Mouse (Mus musculus) adrenal gland (tissue): ENCODE results near the gene Il34.

ENCODE experiments used
- intact Hi-C: fragments of 180-260 bp; cut with DNase I; formaldehyde crosslinking; loops from one replicate; pipeline ENCODE4 v1.15.1; 2025
- long read RNA-seq, 2 experiments: library from polyadenylated mRNA; unstranded; transcript quantifications; one replicate each; pipeline ENCODE4 v2.0.0; 2020; ENCODE audit warnings: borderline replicate concordance in 1 of 2; ENCODE audit not compliant: insufficient replicate concordance in 1 of 2

Gene Il34
- long read RNA-seq, experiment 1, transcript Il34-201 (7 exons, 1,709 nt) = major isoform, 14 of 37 reads
- long read RNA-seq, experiment 1, transcript Il34-204 (8 exons, 1,796 nt) = minor isoform, 5 of 37 reads
- long read RNA-seq, experiment 1, partial matches to known transcripts = 3 of 37 reads
- long read RNA-seq, experiment 1, other reads (novel, unspliced or antisense) = 13 of 37 reads
- long read RNA-seq, experiment 2, partial matches to known transcripts = 3 of 8 reads
- long read RNA-seq, experiment 2, other reads (novel, unspliced or antisense) = 3 of 8 reads

DNA sequence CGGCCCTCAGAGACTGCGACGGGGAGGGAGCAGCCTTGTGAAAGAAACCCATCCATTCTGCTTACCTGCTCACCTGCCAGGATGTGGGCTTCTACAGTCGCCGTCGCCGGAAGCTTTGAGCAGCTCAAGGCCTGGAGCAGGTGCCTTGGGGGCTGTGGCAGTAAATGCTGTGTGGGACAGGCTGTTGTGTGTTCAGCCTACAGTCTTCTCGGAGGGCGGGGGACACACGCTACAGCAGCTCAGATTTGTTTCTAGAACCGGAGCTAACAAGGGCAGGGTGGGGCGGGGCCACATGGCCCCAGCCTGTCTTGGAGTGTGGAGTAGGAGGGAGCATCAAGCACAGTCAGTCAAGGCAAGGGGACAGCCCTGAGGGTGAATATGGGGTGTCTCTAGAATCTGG lies at the start of gene Il34:
Gene Il34, minus strand, starts transcription at position 256 of the 400 bp plus-strand sequence.
- intact Hi-C loops = no loop called here

DNA sequence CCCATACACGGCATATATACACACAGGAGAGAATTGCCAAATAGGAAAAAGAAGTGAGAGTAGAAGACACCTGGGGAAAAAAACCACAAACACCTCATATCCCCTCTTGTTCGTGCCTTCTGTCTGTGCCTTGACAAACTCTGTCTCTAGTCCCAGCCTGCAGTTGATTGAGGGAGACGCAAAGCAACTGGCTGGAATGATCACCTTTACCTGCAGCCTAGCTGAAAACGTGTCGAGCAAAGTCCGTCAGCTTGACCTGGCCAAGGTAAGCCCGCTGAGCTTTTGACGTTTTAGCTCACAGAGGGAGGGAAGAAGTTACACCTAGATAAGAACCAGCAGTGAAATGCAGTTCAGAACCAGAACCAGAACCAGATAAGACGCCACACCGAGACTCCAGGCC lies 45.5 kb upstream of the Il34 start:
- intact Hi-C loops = no loop called here

DNA sequence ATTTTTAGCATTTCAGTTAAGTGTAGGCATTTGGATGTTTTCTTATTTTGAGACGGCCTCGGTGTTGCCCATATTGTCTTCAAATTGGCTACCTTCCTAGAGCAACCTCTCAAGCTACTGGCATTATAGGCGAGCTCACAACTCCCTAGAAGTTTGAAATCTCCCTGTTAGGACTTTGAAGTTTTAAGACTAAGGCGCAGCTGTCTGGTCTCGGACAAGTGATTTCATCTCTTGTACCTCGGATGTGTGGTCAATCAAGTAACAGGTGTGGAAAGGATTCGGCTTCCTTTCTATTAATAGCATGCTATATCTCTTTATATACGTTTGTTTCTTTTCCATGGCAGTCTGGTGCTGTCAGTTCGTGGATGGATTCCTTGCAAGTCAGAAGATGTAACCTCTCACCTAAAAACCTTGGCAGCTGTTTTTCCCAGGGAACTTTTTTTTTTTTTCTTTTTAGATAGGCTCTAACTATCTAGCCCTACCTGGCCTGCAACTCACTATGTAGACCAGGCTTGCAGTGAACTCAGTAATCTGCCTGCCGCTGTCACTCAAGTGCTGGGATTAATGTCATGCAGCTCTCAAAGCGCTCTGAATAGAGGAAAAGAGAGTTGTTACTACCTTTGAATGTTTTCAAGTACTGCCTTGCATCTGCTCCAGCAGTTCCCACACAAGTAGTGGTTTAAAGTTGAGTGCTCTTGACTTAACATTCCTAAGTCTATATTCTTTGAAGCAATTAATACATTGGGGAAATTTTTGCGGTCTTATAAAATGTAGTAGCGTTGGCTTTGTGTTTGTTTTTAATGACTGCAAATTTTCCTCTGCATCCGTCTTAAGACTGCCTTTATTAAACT lies 42.1 kb upstream of the Il34 start:
- intact Hi-C loops = loop anchor here (10.0 kb wide), 1 partner anchor 203 kb away; no protein-coding TSS in a partner anchor

DNA sequence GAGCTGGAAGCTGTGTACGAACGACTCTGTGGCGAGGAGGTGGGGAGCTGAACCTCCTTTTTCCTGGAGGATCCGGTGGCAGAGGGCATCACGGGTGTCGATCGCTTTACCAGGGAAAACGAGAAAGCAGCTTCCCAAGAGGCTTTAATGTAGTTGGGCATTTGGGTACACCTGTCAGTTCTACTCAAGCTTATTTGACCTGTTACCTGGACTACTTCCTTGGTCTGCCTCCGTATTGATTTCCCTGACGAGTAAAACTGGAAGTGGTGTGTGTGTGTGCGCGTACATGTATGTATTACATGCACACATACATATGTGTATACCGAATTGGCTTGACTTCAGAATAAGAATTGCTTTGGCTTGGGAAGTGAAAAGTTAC lies 41.4 kb upstream of the Il34 start:
- intact Hi-C loops = loop anchor here (10.0 kb wide), 1 partner anchor 202 kb away; no protein-coding TSS in a partner anchor

DNA sequence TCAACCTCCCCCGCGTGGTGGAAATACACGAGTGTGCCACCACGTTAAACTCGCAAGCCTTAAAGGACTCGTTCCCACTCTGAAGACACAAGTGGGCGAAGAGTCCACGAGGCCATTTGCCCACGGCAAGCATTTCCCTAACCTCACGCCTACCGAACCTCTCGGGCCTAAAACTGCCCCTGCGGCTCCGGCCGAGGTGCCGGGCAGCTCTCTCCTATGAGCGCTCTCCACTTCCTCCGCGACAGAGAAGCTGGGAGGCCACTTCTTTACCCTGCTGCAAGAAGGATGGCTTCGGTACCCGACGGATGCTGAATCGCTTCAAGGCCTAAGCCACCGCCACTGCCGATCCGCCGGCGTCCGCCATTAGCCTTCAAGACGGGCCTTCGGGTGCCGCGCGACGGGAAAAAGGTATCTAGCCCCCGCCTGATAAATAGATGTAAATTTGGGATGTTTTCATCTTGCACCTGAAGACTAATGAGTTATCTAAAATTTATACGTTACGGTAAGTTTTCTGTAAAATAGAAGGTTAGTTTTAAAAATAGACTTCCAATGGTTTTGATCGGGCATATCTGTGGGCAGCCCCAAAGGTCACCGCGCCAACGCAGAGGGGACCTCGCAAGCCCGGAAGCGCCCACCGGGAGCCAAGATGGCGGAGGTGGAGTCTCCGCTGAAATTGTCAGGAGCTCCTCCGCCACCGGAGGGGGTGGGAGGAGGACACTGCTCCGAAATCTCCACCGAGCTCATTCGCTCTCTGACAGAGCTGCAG lies 40.9 kb upstream of the Il34 start, which contains the start of the genes Cog4 and Sf3b3:
Gene Cog4, plus strand, starts transcription at position 196 of the 766 bp plus-strand sequence.
Gene Sf3b3, minus strand, starts transcription at position 383 of the 766 bp plus-strand sequence.
- intact Hi-C loops = loop anchor here (10.0 kb wide), 1 partner anchor 202 kb away; no protein-coding TSS in a partner anchor

DNA sequence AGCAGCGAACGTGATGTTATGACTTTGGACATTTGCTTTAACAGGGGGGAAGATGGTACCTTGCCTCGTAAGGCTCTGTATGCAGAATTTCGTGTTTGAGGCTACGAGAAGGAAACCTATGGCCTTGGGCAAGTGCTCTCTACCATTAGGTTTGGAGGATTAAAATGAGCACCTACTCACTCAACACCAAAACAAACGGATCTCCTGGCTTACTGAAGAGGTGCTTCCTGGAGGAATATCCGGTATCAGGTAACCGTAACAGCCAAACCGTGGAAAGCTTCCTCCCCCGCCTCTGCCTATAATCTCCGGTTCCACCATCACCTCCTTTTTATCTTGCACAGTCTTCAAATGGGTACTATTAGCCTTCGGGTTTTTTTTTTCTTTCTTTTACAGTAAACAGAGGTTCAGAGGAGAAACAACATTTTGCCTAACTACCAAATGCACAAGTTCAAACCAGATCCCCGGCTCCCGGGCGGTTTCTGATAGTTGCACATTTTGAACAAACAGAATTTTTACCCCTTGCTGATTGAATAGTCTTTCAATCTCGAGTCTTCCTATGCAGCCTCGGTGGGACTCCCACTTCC lies 40.2 kb upstream of the Il34 start:
- intact Hi-C loops = loop anchor here (10.0 kb wide), 1 partner anchor 201 kb away; no protein-coding TSS in a partner anchor

DNA sequence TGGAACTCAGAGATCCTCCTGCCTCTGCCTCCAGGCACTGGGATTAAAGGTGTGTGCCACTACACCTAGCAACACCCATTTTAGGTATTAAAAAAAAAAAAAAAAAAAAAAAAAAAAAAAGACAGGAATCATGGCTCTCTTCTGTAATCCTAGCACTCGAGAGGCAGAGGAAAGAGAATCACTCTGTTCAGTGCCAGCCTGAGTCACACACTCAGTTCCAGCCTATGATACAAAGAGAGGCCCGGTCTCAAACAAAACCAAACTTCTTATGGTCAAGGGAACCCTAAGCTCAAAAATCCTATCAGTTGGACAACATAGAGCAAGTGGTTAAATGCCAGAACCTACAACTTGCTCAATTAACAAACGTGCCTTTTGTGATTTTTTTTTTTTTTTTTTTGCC lies 39.2 kb upstream of the Il34 start:
- intact Hi-C loops = loop anchor here (5.0 to 10.0 kb wide), 2 partner anchors 93 to 200 kb away; no protein-coding TSS in a partner anchor

DNA sequence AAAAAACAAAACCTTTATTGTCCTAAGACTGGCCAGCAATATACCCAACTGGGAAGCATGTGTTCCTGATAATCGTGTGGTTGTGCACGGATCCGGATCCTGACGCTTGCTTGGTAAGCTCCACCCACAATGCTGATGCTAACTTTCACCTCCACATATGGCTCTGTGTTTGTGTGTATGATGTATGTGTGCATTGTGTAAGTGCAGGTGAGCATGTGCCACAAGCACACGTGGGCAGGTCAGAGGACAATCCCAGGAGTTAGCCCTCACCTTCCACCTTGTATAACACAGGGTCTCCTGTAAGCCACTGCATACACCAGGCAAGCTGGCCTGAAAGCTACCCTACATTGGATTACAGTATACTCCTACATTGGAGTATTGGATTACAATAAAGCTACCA lies 37.5 kb upstream of the Il34 start:
- intact Hi-C loops = loop anchor here (5.0 to 10.0 kb wide), 2 partner anchors 91 to 198 kb away; no protein-coding TSS in a partner anchor

DNA sequence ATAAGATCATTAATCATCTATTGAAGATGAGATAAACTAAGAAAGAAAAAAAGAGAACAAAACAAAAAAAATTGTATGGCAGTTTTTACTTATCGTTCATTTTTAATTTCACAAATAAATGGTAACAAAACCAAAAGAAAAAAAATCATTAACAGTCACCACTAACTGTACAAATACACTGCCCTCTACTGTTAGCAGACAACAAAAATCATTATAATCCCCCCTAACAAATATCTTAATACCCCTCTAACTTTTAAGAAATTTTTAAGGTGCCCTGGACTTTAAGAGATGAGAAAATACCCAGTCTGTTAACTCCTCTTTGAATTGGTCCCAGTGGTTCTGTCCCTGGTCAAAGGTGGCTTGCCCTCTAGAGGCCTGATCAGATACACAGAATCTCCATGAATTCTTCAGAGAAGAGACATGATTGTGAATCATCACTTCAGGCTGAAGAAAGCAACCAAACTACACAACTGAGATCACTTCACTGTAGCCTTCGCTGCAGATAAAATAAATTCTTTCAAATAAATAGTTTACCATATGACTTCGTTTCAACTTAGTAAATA lies 36.4 kb upstream of the Il34 start:
- intact Hi-C loops = loop anchor here (5.0 to 10.0 kb wide), 2 partner anchors 90 to 197 kb away; no protein-coding TSS in a partner anchor

DNA sequence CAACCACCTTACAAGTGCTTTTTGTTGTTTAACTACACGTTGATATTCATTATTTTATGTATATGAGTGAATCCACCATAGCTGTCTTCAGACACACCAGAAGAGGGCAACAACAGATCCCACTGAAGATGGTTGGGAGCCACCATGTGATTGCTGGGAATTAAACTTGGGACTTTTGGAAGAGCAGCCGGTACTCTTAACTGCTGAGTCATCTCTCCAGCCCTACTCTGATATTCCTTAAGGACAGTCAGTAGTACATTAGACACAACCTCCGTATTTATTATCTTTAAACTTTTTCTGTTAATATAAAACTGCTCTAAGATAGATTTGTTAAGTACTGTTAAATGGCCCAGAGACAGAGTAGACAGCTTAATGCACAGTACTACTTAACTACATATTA lies 26.2 kb upstream of the Il34 start:
- intact Hi-C loops = no loop called here

DNA sequence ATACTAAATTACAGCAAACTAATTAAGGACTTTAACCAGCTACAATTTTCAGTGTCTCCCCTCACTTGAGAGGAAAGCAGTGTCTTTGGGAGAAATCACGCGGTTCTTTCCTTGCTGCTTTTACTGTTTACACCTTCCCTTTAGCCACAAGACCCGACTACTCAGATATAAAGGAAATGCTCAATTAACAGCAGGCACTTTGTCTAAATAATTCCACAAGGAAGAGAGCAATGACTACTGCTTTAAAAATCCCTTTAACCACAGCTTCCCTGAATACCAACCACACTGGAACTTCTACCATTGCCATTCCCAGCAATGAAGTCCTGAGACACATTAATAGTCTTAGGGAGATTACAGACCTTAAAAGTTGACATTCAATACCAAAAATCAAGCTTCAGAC lies 22.8 kb upstream of the Il34 start:
- intact Hi-C loops = no loop called here

DNA sequence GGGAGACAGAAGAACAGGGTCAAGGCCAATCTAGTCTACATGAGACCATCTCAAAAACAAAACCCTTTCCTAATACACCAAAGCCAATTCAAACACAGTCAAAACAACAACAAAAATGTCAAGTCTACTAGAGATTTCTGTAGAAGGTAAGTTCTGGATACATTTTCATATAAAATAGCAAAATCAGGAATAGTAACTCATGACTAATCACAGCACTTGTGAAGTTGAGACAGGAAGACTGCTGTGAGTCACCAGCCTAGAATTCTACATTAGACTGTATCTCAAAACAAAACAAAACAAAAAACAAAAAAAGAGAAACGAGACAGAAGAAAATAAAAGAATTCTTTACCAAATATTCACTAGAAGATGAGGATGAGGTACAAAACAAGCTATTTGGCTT lies 19.1 kb upstream of the Il34 start:
- intact Hi-C loops = no loop called here

DNA sequence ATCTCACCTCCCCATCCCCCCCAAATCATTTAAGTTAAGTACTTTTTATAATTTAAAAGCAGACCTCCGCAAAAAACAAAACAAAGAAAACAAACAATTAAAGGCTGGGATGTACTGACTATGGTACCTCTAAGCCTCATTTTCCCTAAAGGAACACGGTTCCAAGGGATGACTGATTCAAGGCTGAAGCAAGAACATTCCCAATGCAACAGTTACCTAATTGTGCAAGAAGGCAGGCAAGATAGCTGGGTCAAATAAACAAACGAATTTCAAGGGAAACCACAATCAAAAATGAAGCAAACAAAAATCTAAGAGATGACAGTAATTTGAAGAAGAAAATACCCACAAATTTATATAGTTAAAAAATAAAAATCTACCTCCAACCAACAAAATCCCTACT lies 16.2 kb upstream of the Il34 start:
- intact Hi-C loops = no loop called here

DNA sequence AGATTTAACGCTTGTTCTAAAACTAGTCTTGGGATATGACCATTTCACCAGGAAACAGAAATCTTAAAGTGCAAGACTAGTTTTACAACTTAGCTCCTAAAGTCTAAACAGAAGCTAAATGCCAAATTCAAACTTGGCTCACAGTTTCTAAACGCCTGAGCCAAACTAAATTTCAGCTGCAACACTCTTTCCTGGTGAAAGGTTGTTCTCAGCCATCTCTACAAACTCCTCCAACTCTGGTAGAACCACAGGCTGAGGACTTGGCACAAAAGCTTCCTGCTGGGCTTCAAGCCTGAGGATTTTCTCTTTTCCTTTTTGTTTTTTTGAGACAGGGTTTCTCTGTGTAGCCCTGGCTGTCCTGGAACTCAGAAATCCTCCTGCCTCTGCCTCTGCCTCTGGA lies 14.5 kb upstream of the Il34 start:
- intact Hi-C loops = no loop called here

DNA sequence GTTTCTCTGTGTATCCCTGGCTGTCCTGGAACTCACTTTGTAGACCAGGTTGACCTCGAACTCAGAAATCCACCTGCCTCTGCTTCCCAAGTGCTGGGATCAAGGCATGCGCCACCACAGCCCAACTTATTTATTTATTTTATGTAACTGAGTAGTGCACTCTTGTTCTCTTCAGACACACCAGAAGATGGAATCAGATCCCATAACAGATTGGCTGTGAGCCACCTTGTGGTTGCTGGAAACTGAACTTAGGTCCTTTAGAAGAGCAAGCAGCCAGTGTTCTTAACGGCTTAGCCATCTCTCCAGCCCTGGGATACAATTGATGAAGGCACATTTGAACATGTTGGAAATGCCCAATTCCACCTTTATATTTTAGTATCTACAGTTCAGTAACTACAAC lies 12.9 kb upstream of the Il34 start:
- intact Hi-C loops = no loop called here

DNA sequence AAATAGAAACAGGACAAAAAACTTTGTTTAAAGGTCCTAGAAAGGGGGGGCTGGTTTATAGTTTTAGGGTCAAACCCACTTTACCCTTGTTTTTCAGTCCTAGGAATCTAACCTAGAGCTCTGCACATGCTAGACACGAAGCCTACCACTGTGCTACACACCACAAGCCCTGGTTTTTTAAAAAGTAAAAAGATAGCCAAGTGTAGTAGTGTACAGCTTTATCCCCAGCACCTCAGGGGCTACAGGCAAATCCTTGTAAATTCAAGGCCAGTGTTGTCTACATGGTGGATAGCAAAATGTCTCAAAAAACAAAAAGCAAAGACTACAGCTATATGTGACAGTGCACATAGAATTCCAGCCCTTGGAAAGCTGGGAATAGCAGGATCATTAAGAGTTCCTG lies 11.3 kb upstream of the Il34 start:
- intact Hi-C loops = no loop called here

DNA sequence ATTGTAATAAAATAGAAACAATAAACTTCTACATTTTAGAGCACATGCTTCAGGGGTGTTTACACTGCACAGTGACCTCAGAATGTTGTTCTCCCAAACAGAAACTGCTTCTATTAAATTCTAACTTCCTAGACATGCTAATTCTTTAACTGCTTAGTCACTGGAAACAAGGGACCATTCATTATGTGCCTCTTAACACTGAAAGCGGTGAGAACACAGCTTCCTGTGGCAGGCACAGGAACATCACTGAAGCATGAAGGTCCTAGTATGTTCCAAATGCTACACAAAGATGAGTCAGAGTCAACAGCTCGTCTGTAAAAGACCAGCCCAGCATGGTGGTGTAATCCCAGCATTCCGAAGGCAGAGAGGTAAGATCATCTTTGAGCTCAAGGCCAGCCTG lies 9.6 kb upstream of the Il34 start:
- intact Hi-C loops = no loop called here

DNA sequence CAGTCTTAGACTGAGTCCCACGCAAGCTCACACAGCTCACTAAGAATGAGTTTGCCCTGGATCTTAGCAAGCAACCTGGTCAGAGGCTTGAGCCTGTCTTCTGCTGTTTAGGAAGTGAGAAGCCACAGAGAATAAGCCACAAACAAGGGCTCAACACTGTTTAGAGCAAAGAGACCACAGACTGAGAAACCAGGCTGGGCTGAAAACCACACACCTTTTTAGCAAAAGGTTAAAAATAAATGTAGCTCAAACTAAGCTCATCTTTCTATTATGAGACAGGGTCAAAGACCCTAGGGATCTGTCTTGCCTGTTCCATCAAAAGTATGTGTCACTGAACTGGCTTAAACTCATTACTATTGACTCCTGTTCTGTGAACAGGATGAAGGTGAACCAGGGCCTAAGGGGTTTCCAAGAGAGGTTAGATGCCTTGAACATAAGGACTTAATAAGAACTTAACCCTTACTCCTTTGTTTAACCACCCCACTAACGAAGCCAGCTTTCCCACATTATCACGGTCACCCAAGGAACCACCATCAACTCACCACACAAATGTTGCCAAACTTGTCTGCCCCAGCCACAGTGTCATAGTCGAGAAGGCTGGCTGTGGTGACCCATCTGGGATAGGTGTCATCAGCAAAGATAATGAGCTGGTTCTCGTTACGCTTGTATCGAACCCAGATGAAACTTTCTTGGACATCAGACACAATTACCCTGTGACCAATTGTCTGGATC lies 7.5 kb upstream of the Il34 start:
- intact Hi-C loops = no loop called here

DNA sequence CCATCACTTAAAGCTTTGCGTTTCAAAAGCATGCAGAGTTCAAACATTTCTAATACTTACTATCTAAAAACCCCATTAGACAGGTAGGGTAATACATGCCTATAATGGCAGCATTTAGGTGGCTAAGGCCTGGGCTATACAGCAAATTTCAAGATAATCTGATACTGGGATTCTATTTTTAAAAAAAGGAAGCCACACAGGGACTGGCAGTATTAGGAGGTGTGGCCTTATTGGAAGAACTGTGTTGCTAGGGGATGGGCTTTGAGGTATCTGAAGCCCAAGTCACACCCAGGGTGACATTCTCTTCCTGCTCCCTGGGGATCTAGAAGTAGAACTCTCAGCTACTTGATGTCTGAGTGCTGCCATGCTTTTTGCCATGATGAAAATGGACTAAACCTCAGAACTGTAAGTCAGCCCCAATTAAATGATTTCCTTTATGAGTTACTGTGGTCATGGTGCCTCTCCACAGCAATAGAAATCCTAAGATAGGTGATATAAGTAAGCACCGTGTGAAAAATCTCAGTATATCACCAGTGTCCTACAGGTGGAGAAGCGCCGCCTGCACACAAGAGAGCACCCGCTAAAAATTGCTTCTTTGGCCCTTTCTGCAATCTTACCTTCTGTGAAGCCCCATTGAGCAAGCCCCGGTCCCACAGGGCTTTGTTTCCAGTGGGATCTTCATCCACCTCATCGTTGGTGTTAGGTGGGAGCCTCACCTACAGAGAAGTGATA lies 6.8 kb upstream of the Il34 start:
- intact Hi-C loops = no loop called here
